Mouse (Mus musculus) lung, embryonic 16.5 days (tissue): ENCODE data around the gene Serinc5. TPM values are rescaled to one million over a fixed set of nuclear protein-coding genes. Genes with fewer than 3 reads are reported as not detected.
"Not testable (repeated sequence)": the region's sequence is repeated elsewhere in the genome, so short reads cannot be mapped to it uniquely, and the experiment has no call there.

Source experiments
- ATAC-seq: fragments of 200-750 bp; cut with Nextera tagmentation; 2 replicates; pipeline ENCODE4 v1.8.0; 2017; ENCODE audit warnings: low read depth, mild to moderate bottlenecking, moderate library complexity
- H3K27ac ChIP-seq: fragments of 300-500 bp; sonication (generic); 2 replicates; pipeline ENCODE4 v1.5.1; 2014; ENCODE audit warnings: mild to moderate bottlenecking, control low read depth, low read length
- H3K27me3 ChIP-seq: fragments of 300-500 bp; sonication (generic); 2 replicates; pipeline ENCODE4 v1.6.1; 2014; ENCODE audit warnings: low read depth, low read length, mixed read lengths; ENCODE audit not compliant: control insufficient read depth, insufficient read depth
- H3K36me3 ChIP-seq: fragments of 300-500 bp; sonication (generic); 2 replicates; pipeline ENCODE4 v1.6.1; 2014; ENCODE audit warnings: low read length; ENCODE audit not compliant: control insufficient read depth, insufficient read depth
- H3K4me1 ChIP-seq: fragments of 300-500 bp; sonication (generic); replicated peaks from 2 replicates; pipeline ENCODE4 v1.6.1; 2014; ENCODE audit warnings: low read length, mixed read lengths; ENCODE audit not compliant: control insufficient read depth, insufficient read depth
- H3K4me2 ChIP-seq: fragments of 300-500 bp; sonication (generic); 2 replicates; pipeline ENCODE4 v1.6.1; 2014; ENCODE audit warnings: low read depth, low read length, control low read depth
- H3K4me3 ChIP-seq: fragments of 300-500 bp; sonication (generic); 2 replicates; pipeline ENCODE4 v1.5.1; 2014; ENCODE audit warnings: mild to moderate bottlenecking, low read length, control low read depth
- H3K9ac ChIP-seq: fragments of 300-500 bp; sonication (generic); 2 replicates; pipeline ENCODE4 v1.6.1; 2014; ENCODE audit warnings: low read length, control low read depth
- H3K9me3 ChIP-seq: fragments of 300-500 bp; sonication (generic); 2 replicates; pipeline ENCODE4 v1.6.1; 2016; ENCODE audit warnings: low read length; ENCODE audit not compliant: control insufficient read depth
- WGBS: fragments of 180-500 bp; shearing (Covaris S2); extraction: QIAGEN DNeasy Blood & Tissue Kit; methylation state at CpG from one replicate; pipeline ENCODE4 v1.1.7; 2014; 5-methylcytosine and 5-hydroxymethylcytosine counted together
- polyA plus RNA-seq: library from polyadenylated mRNA; unstranded; fragments of >200 nt; fragmentation: Nextera tagmentation; extraction: Ambion mirVana; gene quantifications from 2 replicates; pipeline ENCODE4 v1.2.1, GENCODE M21; 2015

The Serinc5 gene
- polyA plus RNA-seq, 1 experiment from 2014 or later: 33.2 TPM

GRCm38 (mm10) chr13:92591225-92591624, 19.7 kb upstream of the Serinc5 start:
- Histone ChIP-seq H3K9ac (no peak overlapping the region), H3K9me3 (no peaks in the 10 kb centered on the region), H3K36me3 (no peaks in the 10 kb centered on the region), H3K27me3 (no peaks in the 10 kb centered on the region), H3K4me2 (no peak overlapping the region), H3K4me1 (peaks cover 31% of the 10 kb centered on the region), H3K4me3 (no peak overlapping the region), H3K27ac (no peak overlapping the region)
- ATAC-seq: no peak
- WGBS: 61% methylated on average over 3 of the region's 3 CpGs

DNA sequence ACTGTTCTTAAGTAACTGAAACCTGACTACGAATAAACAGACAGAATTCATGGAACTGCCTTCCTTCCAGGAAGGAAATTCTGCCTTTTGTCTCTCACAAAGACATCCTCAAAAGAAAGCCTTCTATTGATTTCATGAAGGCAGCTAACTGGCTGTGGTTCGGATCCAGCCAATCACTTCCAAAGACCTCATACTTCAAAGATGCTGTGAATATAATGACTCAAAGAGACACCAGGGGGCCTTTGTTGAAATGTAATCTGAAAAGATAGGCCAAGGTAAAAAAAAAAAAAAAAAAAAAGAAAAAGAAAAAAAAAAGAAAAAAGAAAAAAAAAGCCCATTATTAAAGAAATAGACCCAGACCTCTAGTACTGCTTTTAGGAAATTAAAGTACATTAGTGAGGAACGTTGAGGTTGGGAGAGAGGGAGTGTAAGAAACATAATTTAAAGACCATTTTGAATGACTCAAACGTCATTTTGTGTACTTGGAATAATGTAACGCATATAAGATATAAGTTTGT, 18.6 kb upstream of the Serinc5 start:
- H3K27me3 ChIP-seq: no peaks in the 10 kb centered on the region

GRCm38 (mm10) chr13:92592786-92593635, 17.9 kb upstream of the Serinc5 start:
- 0 out of 2 replicates have a peak overlapping the region, but pooled peaks have one; percentile 12 for H3K4me2 ChIP-seq
- no peaks in the 10 kb centered on the region for H3K9me3 ChIP-seq
- no peak overlapping the region for H3K4me3 ChIP-seq
- H3K4me1 ChIP-seq: peaks cover 31% of the 10 kb centered on the region
- ATAC-seq: peak; percentile 94
- no peaks in the 10 kb centered on the region for H3K36me3 ChIP-seq
- H3K27ac ChIP-seq: peak overlapping the region; percentile 85
- no peaks in the 10 kb centered on the region for H3K27me3 ChIP-seq
- H3K9ac ChIP-seq: no peak overlapping the region
- WGBS: 23% methylated on average over 12 of the region's 12 CpGs

More for the DNA sequence above, 18.6 kb upstream of the Serinc5 start:
- Histone ChIP-seq H3K36me3 (no peaks in the 10 kb centered on the region), H3K4me1 (peaks cover 31% of the 10 kb centered on the region), H3K4me2 (0 out of 2 replicates have a peak overlapping the region, but pooled peaks have one; percentile 12), H3K27ac (peak overlapping the region; percentile 85), H3K4me3 (no peak overlapping the region), H3K9me3 (no peaks in the 10 kb centered on the region), H3K9ac (no peak overlapping the region)
- no peak for ATAC-seq
- 43% methylated on average over 5 of the region's 5 CpGs for whole genome bisulfite sequencing

DNA sequence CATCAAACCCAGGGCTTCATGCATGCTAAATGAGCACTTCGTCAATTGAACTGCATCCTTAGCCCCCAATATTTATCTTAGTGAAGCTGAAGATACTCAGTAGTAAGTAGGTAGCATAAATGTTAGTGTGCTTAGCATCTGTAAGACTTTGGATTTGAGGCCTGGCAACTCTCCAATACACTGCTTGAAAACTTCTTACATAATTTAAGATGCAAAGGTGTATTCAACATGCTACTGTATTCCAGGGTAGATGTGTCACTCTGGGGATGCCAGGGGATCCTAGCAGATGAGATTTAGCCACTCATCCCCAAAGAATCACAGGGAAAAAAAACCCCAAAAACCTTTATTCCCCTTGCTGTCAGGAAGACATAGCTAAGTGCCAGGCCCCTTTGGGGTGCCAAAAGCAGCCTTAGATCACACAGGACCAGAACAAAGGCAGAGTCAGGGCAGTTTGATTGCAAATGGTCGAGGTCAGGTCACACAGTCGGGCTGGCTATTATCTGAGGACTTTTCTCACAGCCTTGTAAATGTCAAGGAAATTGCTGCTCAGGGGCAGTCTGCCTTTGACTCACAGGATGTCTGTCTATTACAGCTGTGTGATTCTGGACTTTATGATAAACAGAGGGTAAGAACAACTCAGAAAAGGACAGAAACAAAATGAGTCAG, 17.0 kb upstream of the Serinc5 start:
- ATAC-seq: 0 out of 2 replicates have a peak, but pooled peaks have one; percentile 8
- Histone ChIP-seq H3K27ac (peak overlapping the region; percentile 85), H3K9me3 (no peaks in the 10 kb centered on the region)

DNA sequence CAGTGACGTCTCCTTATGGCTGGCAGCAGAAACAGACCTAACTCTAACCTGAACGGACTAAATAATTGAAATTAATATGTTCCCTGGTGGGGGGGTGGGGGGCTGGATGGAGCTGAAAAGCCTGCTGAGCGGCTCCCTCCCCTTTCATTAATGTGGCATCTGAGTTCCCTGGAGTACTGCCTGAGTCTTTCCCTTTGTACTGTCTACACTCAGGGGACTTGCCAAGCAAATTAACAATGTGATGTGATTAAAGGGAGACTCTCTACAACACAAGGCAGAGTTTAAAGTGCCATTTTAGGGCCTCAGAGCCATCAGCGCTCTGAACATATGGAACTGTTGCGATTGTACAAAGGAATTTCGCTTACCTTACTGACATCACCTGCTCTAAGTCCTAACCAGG, 16.4 kb upstream of the Serinc5 start:
- WGBS: 51% methylated on average over 6 of the region's 6 CpGs
- Histone ChIP-seq H3K4me3 (no peak overlapping the region), H3K4me2 (no peak overlapping the region), H3K27me3 (no peaks in the 10 kb centered on the region), H3K9me3 (no peaks in the 10 kb centered on the region), H3K9ac (no peak overlapping the region), H3K4me1 (peaks cover 21% of the 10 kb centered on the region), H3K36me3 (no peaks in the 10 kb centered on the region), H3K27ac (peak overlapping the region; percentile 85; the same call in 1 of the 2 replicates)
- no peak for ATAC-seq

More for the DNA sequence above, 17.0 kb upstream of the Serinc5 start:
- 12% methylated on average over 3 of the region's 3 CpGs for WGBS
- Histone ChIP-seq H3K4me3 (no peak overlapping the region), H3K4me2 (no peak overlapping the region), H3K4me1 (peaks cover 26% of the 10 kb centered on the region), H3K27me3 (no peaks in the 10 kb centered on the region), H3K36me3 (no peaks in the 10 kb centered on the region), H3K9ac (no peak overlapping the region)

GRCm38 (mm10) chr13:92594907-92595306, 16.0 kb upstream of the Serinc5 start:
- no peaks in the 10 kb centered on the region for H3K36me3 ChIP-seq
- H3K9me3 ChIP-seq: no peaks in the 10 kb centered on the region
- no peak overlapping the region for H3K9ac ChIP-seq
- no peak overlapping the region for H3K27ac ChIP-seq
- H3K4me2 ChIP-seq: no peak overlapping the region
- H3K27me3 ChIP-seq: no peaks in the 10 kb centered on the region
- peaks cover 20% of the 10 kb centered on the region for H3K4me1 ChIP-seq
- 74% methylated on average over 3 of the region's 3 CpGs for whole genome bisulfite sequencing
- ATAC-seq: no peak
- H3K4me3 ChIP-seq: no peak overlapping the region

DNA sequence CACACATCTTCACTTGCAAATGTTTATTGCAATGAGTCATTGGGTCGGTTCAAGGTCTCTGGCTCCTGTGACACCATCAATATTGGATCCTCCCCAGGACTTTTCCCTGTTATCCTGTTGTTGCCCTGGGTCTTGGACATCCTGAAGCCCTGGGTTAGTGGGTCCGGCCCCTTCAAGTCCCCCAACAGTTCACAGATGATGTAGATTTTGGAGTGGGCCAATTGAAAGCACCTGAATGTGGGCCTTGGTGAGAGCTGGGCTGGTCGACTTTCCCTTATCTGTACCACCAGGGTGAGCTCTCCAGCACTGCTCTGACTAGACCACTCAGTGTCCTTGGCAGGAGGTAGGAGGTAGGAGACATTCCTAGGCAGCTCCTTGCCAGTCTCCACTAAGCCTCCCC, 15.5 kb upstream of the Serinc5 start:
- peaks cover 20% of the 10 kb centered on the region for H3K4me1 ChIP-seq
- no peaks in the 10 kb centered on the region for H3K9me3 ChIP-seq
- no peak overlapping the region for H3K9ac ChIP-seq
- no peak overlapping the region for H3K4me2 ChIP-seq
- no peaks in the 10 kb centered on the region for H3K27me3 ChIP-seq
- no peak overlapping the region for H3K27ac ChIP-seq
- ATAC-seq: no peak
- H3K36me3 ChIP-seq: no peaks in the 10 kb centered on the region
- no peak overlapping the region for H3K4me3 ChIP-seq
- WGBS: 54% methylated on average over 3 of the region's 3 CpGs

GRCm38 (mm10) chr13:92605306-92605705, 5.6 kb upstream of the Serinc5 start:
- H3K4me3 ChIP-seq, H3K36me3 ChIP-seq, H3K27me3 ChIP-seq, H3K27ac ChIP-seq, H3K4me2 ChIP-seq, H3K4me1 ChIP-seq, H3K9me3 ChIP-seq, H3K9ac ChIP-seq, ATAC-seq: not testable (repeated sequence)
- WGBS: 83% methylated on average over 4 of the region's 4 CpGs
